Mouse (Mus musculus): Measurements from ENCODE around the gene Gm4131.

DNA sequence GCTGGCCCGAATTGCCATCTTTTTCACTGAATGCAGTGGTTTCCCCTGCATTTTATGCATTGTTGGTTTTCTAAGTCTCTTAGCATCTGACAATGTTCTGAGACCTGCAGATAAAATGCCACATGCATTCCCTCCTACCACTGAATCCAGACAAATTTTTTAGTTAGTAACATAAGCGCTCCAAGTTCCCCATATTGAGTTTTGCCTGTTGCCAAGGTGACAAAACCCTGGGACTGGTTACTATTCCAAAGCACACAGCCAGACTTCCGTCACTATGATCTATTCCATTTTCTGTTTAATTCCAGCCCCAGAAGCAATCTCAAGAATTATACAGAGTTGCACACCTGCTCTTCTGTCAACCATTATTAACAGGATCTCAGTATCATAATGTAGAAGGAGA, 26.9 kb downstream of the Gm4131 start:
- TF ChIP-seq EP300 (optimal IDR thresholded peaks at IDR 0.05), result no peak
- no peak for TF ChIP-seq CTCF (IDR thresholded peaks at IDR 0.05; ENCODE audit: low read depth)

Measured in stomach, postnatal 0 days (tissue).